ENCODE assay signal across 8 mouse cellular contexts in genomic region chr17:12810103-12810972, GRCm38 (mm10). TPM values are rescaled to one million over a fixed set of nuclear protein-coding genes. Genes with fewer than 3 reads are reported as not detected.
DNase-seq lines count a peak whose midpoint lies in the region; ATAC-seq lines count a peak whose summit lies in the region.

No protein-coding gene starts in this region.

- H3K27me3 ChIP-seq in hindbrain, embryonic 16.5 days (replicated peaks; ENCODE audit: control insufficient read depth, insufficient read depth, low read length), result no peaks in the 10 kb centered on the region

- DNase-seq in WW6 (ENCODE audit: low read depth, low spot score), result peak; percentile 43
- peak; percentile 82 to 83 for DNase-seq in cerebellum, postnatal 14 days
- peak; percentile 81 for DNase-seq in gastrocnemius, adult 18-20 months (ENCODE audit: low spot score)
- peak; percentile 44 to 51 for DNase-seq in layer of hippocampus, postnatal 36 days
- DNase-seq in lung, postnatal 25 days (ENCODE audit: low spot score), result peak; percentile 83
- peak; percentile 57 for DNase-seq in right cerebral cortex, adult 18-20 months
- DNase-seq in urinary bladder, postnatal 36 days (ENCODE audit: low spot score in 2 of 2), result peak; percentile 56 to 70

- H3K36me3 ChIP-seq in hindbrain, embryonic 16.5 days (ENCODE audit: control insufficient read depth, insufficient read depth, low read length), result no peaks in the 10 kb centered on the region

- H3K9me3 ChIP-seq in hindbrain, embryonic 16.5 days (ENCODE audit: control insufficient read depth, low read length), result no peaks in the 10 kb centered on the region

- H3K9ac ChIP-seq in hindbrain, embryonic 16.5 days (ENCODE audit: low read depth, low read length), result no peak overlapping the region

- 25% methylated on average over 14 of the region's 14 CpGs for WGBS in hindbrain, embryonic 16.5 days

- no peak overlapping the region for H3K4me2 ChIP-seq in hindbrain, embryonic 16.5 days (ENCODE audit: low read length)

- 0 out of 2 replicates have a peak overlapping the region, but pooled peaks have one; percentile 0 for H3K27ac ChIP-seq in hindbrain, embryonic 16.5 days (ENCODE audit: low read depth, low read length)

- ATAC-seq in hindbrain, embryonic 16.5 days, result peak; percentile 79

- H3K4me1 ChIP-seq in hindbrain, embryonic 16.5 days (ENCODE audit: control insufficient read depth, insufficient read depth, low read depth, low read length), result no peaks in the 10 kb centered on the region; the same call in 1 of the 2 replicates

- H3K4me3 ChIP-seq in hindbrain, embryonic 16.5 days (ENCODE audit: low read length), result no peak overlapping the region

RNA-seq across cellular contexts. Expression of gene Igf2r, which starts 40.9 kb away (rescaled TPM):
- 10 to 100 TPM; 42.4 to 43.3 TPM for total RNA-seq in gastrocnemius, adult 18-20 months (2021)
- polyA plus RNA-seq in hindbrain, embryonic 16.5 days (2015; fragmentation: Nextera tagmentation; extraction: Ambion mirVana), result 6.4 and 10.1 TPM in 2 replicates
- total RNA-seq in layer of hippocampus, postnatal 36 days (2021), result 10 to 100 TPM; 29.0 to 30.9 TPM

RNA-seq across cellular contexts. Expression of gene Mas1, which starts 57.6 kb away (rescaled TPM):
- under 1 TPM in 1 of 2 experiments, not detected in 1; 0.19 TPM for total RNA-seq in gastrocnemius, adult 18-20 months (2021)
- polyA plus RNA-seq in hindbrain, embryonic 16.5 days (2015; fragmentation: Nextera tagmentation; extraction: Ambion mirVana), result 0.18 TPM in 1 of 2 replicates, not detected in the other
- 10 to 100 TPM; 52.1 to 63.5 TPM for total RNA-seq in layer of hippocampus, postnatal 36 days (2021)

Comparison
In these comparisons a context has a peak if more than half of its experiments do, and no peak if none do; other contexts are left out.
1. RNA of gene Mas1, which starts 57.6 kb away (total RNA-seq): 52.1 to 63.5 TPM in layer of hippocampus, postnatal 36 days; 0.19 TPM in gastrocnemius, adult 18-20 months; every median in the first group is over 10 times any median in the second.
2. Peak in every context shown above with its lines, with median percentiles within 50 percentile points of each other: DNase-seq.